Comparison of ENCODE assay signal across 16 mouse cellular contexts in the genomic region with DNA sequence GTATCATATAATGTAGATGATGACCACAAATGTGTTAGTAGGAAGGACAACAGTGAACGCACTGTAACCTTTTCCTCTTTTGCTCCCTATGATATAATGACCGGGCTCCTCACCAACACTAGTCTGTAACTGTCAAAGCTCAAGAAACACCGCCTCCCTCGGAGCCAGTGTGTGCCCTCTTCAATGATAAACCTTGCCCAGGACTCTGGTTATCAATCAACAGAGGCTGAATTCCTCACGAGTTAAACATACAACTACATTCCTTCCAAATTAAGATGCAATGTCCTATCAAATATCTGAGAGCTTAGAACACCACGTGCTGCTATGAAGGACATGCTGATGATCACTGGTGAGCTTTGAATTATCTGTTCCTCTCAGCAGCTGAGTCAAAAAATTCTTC.
"Had no signal": no experiment of that assay in that cellular context is flagged by ENCODE, and none has a peak within 500 bp of the region (broad histone marks: within the 10 kb centered on the region; RNA-seq: fewer than 3 reads in every experiment).

No protein-coding gene starts in this region.

- H3K4me2 ChIP-seq: liver, embryonic 13.5 days; lung, embryonic 14.5 days; midbrain, embryonic 12.5 days; midbrain, embryonic 15.5 days; neural tube, embryonic 12.5 days; neural tube, embryonic 15.5 days had no signal

- ATAC-seq: intestine, postnatal 0 days; lung, postnatal 0 days; midbrain, embryonic 15.5 days had no signal

- H3K27ac ChIP-seq: liver, embryonic 13.5 days; macrophage; midbrain, embryonic 12.5 days; midbrain, embryonic 15.5 days; neural tube, embryonic 12.5 days; neural tube, embryonic 15.5 days; stomach, postnatal 0 days had no signal

- H3K27me3 ChIP-seq: liver, embryonic 13.5 days; midbrain, embryonic 12.5 days; midbrain, embryonic 15.5 days; neural tube, embryonic 12.5 days; neural tube, embryonic 15.5 days had no signal

- DNase-seq: liver, embryonic 13.5 days; lung, embryonic 14.5 days; right cerebral cortex, adult 18-20 months; right cerebral cortex, postnatal 14 days; right cerebral cortex, postnatal 4 days; thymus, adult 2 months; thymus, postnatal 14 days; thymus, postnatal 4 days had no signal

- H3K4me3 ChIP-seq: liver, embryonic 13.5 days; midbrain, embryonic 12.5 days; midbrain, embryonic 15.5 days; neural tube, embryonic 12.5 days; neural tube, embryonic 15.5 days had no signal

- H3K9ac ChIP-seq: liver, embryonic 13.5 days; lung, embryonic 14.5 days; midbrain, embryonic 12.5 days; midbrain, embryonic 15.5 days; neural tube, embryonic 12.5 days; neural tube, embryonic 15.5 days had no signal

- H3K9me3 ChIP-seq: liver, embryonic 13.5 days; midbrain, embryonic 12.5 days; midbrain, embryonic 15.5 days; neural tube, embryonic 12.5 days; neural tube, embryonic 15.5 days had no signal
